Mouse (Mus musculus) intestine, postnatal 0 days (tissue): ENCODE results near the gene Grik1. TPM values are rescaled to one million over a fixed set of nuclear protein-coding genes. Genes with fewer than 3 reads are reported as not detected.

Experiments used
- ATAC-seq: fragments of 200-750 bp; cut with Nextera tagmentation; 2 replicates; pipeline ENCODE4 v1.8.0; 2017; ENCODE audit warnings: mild to moderate bottlenecking, moderate TSS enrichment, moderate library complexity
- H3K27ac ChIP-seq: fragments of 300-500 bp; sonication (generic); 2 replicates; pipeline ENCODE4 v1.5.1; 2014; ENCODE audit warnings: mild to moderate bottlenecking, low read depth, low read length, moderate library complexity
- H3K27me3 ChIP-seq: fragments of 300-500 bp; sonication (generic); replicated peaks from 2 replicates; pipeline ENCODE4 v1.6.1; 2014; ENCODE audit warnings: low read length, mixed read lengths; ENCODE audit not compliant: control insufficient read depth, insufficient read depth
- H3K36me3 ChIP-seq: fragments of 300-500 bp; sonication (generic); 2 replicates; pipeline ENCODE4 v1.6.1; 2014; ENCODE audit warnings: mild to moderate bottlenecking, moderate library complexity; ENCODE audit not compliant: control insufficient read depth, insufficient read depth
- H3K4me1 ChIP-seq: fragments of 300-500 bp; sonication (generic); replicated peaks from 2 replicates; pipeline ENCODE4 v1.6.1; 2014; ENCODE audit warnings: antibody characterized with exemption, low read length, mixed read lengths; ENCODE audit not compliant: control insufficient read depth, insufficient read depth
- H3K4me2 ChIP-seq: fragments of 300-500 bp; sonication (generic); replicated peaks from 2 replicates; pipeline ENCODE4 v1.6.1; 2014; ENCODE audit warnings: low read depth, mild to moderate bottlenecking, moderate library complexity
- H3K4me3 ChIP-seq: fragments of 300-500 bp; sonication (generic); 2 replicates; pipeline ENCODE4 v1.5.1; 2014; ENCODE audit warnings: low read depth, low read length
- H3K9ac ChIP-seq: fragments of 300-500 bp; sonication (generic); 2 replicates; pipeline ENCODE4 v1.6.1; 2014; ENCODE audit warnings: mild to moderate bottlenecking, low read depth, low read length
- H3K9me3 ChIP-seq: fragments of 300-500 bp; sonication (generic); 2 replicates; pipeline ENCODE4 v1.6.1; 2016; ENCODE audit warnings: mixed run types; ENCODE audit not compliant: control insufficient read depth
- CTCF ChIP-seq: sonication (generic); IDR thresholded peaks from 2 replicates; pipeline ENCODE4 v1.5.1; 2016; ENCODE audit warnings: low read depth, mild to moderate bottlenecking, control low read depth, antibody characterized with exemption, moderate library complexity
- WGBS: fragments of 180-500 bp; shearing (Covaris S2); extraction: QIAGEN DNeasy Blood & Tissue Kit; methylation state at CpG from one replicate; pipeline ENCODE4 v1.1.7; 2014; 5-methylcytosine and 5-hydroxymethylcytosine counted together
- polyA plus RNA-seq: library from polyadenylated mRNA; unstranded; fragments of >200 nt; fragmentation: Nextera tagmentation; extraction: Ambion mirVana; gene quantifications from 2 replicates; pipeline ENCODE4 v1.2.1, GENCODE M21; 2015

The Grik1 gene
- polyA plus RNA-seq, 1 experiment from 2014 or later, result 0.52 TPM

- Histone ChIP-seq H3K4me2 (no peak overlapping the region), H3K36me3 (no peaks in the 10 kb centered on the region), H3K4me3 (no peak overlapping the region), H3K9ac (no peak overlapping the region), H3K27ac (no peak overlapping the region), H3K9me3 (no peaks in the 10 kb centered on the region), H3K27me3 (no peaks in the 10 kb centered on the region), H3K4me1 (0 out of 2 replicates have a peak, but pooled peaks cover 3% of the 10 kb centered on the region)
- no peak for ATAC-seq
- 89% methylated on average over 9 of the region's 9 CpGs for WGBS
- TF ChIP-seq CTCF, result no peak
Observed at GRCm38 (mm10) chr16:88174083-88174721, 115.9 kb downstream of the Grik1 start.

GRCm38 (mm10) chr16:88166547-88166946 is 123.5 kb downstream of the Grik1 start:
- Histone ChIP-seq H3K4me3 (no peak overlapping the region), H3K36me3 (no peaks in the 10 kb centered on the region), H3K9me3 (no peaks in the 10 kb centered on the region), H3K4me2 (no peak overlapping the region), H3K9ac (no peak overlapping the region), H3K27me3 (no peaks in the 10 kb centered on the region), H3K27ac (no peak overlapping the region), H3K4me1 (0 out of 2 replicates have a peak, but pooled peaks cover 3% of the 10 kb centered on the region)
- ATAC-seq, result peak; percentile 33; the same call in 1 of the 2 replicates
- TF ChIP-seq CTCF, result no peak

GRCm38 (mm10) chr16:88142574-88142973 is 147.5 kb downstream of the Grik1 start:
- H3K27me3 ChIP-seq, result no peaks in the 10 kb centered on the region
- H3K9ac ChIP-seq, result no peak overlapping the region
- H3K4me2 ChIP-seq, result no peak overlapping the region
- H3K4me1 ChIP-seq, result no peaks in the 10 kb centered on the region
- H3K36me3 ChIP-seq, result no peaks in the 10 kb centered on the region
- no peak overlapping the region for H3K27ac ChIP-seq
- H3K4me3 ChIP-seq, result no peak overlapping the region
- no peak for ATAC-seq
- 52% methylated on average over 2 of the region's 2 CpGs for WGBS
- TF ChIP-seq CTCF, result no peak
- no peaks in the 10 kb centered on the region for H3K9me3 ChIP-seq

- H3K4me2 ChIP-seq, result no peak overlapping the region
Observed at GRCm38 (mm10) chr16:88142136-88142535, 147.9 kb downstream of the Grik1 start.

GRCm38 (mm10) chr16:88141594-88141993 is 148.5 kb downstream of the Grik1 start:
- H3K9me3 ChIP-seq, result no peaks in the 10 kb centered on the region
- H3K9ac ChIP-seq, result no peak overlapping the region
- no peak overlapping the region for H3K27ac ChIP-seq
- H3K4me3 ChIP-seq, result no peak overlapping the region
- no peaks in the 10 kb centered on the region for H3K4me1 ChIP-seq
- no peaks in the 10 kb centered on the region for H3K36me3 ChIP-seq
- WGBS, result 96% methylated on average over 2 of the region's 2 CpGs
- no peak overlapping the region for H3K4me2 ChIP-seq
- H3K27me3 ChIP-seq, result no peaks in the 10 kb centered on the region
- no peak for TF ChIP-seq CTCF
- ATAC-seq, result no peak

More at GRCm38 (mm10) chr16:88142136-88142535, 147.9 kb downstream of the Grik1 start:
- H3K4me1 ChIP-seq, result no peaks in the 10 kb centered on the region
- H3K36me3 ChIP-seq, result no peaks in the 10 kb centered on the region
- no peak overlapping the region for H3K4me3 ChIP-seq
- no peaks in the 10 kb centered on the region for H3K27me3 ChIP-seq
- no peak for ATAC-seq
- no peak overlapping the region for H3K27ac ChIP-seq
- WGBS, result 63% methylated on average over 2 of the region's 2 CpGs
- no peak for TF ChIP-seq CTCF
- H3K9me3 ChIP-seq, result no peaks in the 10 kb centered on the region
- H3K9ac ChIP-seq, result no peak overlapping the region

- TF ChIP-seq CTCF, result no peak
- H3K4me1 ChIP-seq, result no peaks in the 10 kb centered on the region
- no peak overlapping the region for H3K9ac ChIP-seq
- no peaks in the 10 kb centered on the region for H3K36me3 ChIP-seq
- H3K4me3 ChIP-seq, result no peak overlapping the region
- no peak overlapping the region for H3K27ac ChIP-seq
- no peaks in the 10 kb centered on the region for H3K27me3 ChIP-seq
- no peaks in the 10 kb centered on the region for H3K9me3 ChIP-seq
- no peak overlapping the region for H3K4me2 ChIP-seq
- ATAC-seq, result no peak
- WGBS, result 39% methylated on average over 1 of the region's 1 CpGs
Observed at GRCm38 (mm10) chr16:88138913-88139312, 151.2 kb downstream of the Grik1 start.
